Mouse (Mus musculus) brain, embryonic 18.5 days (tissue): ENCODE data around the gene Thap4.
"Not testable (repeated sequence)": the region's sequence is repeated elsewhere in the genome, so short reads cannot be mapped to it uniquely, and the experiment has no call there.

Experiments
- DNase-seq: peaks from one replicate; pipeline ENCODE4 v3.0.0-alpha.2; 2012; ENCODE audit warnings: low read depth, low spot score

Thap4 gene

DNA sequence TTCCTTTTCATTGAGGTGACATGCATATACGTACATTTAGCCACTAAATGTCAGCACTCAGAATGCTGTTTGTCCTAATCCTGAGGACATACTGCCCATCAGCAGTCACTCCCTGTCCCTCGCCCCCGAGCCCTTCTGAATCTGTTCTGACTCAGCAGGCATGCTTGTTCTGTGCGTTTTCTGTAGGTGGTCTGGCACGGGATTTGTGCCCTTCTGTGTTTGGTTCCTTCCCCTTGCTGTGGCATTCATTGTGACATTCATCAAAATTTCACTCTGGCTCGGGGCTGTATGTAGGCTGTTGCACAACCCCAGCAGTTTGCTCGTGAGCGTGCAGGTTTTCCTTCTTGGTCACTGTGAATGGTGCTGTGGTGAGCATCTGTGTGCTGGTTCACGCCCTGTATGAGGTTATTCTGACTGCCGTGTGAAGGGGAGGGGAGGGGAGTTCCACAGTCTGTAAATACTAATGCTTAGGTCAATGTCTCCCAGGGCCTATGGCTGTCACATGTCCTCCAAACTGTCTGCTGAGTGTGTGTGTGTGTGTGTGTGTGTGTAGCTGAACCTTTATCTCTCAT lies 62.8 kb downstream of the Thap4 start:
- no peak for DNase-seq

DNA sequence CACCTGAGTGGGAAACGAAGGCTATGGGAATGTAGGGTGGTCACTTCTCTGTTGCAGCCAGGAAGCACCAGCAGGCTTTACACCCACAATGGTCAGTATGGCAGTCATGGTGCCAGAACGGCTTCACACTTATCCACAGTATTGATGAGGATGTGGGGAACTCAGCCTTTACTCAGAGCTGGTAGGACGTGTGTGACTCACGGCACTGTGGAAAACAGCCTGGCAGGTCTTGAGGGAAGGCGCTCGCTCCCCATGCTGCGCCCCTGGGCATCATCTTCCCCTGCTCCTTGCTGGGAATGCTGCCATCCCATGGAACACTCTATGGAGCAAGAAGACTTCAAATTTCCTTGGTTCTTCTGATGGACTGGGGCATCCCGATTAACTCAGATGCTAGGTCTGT lies 63.6 kb downstream of the Thap4 start:
- no peak for DNase-seq

GRCm38 (mm10) chr1:93689901-93690496 lies 64.7 kb downstream of the Thap4 start:
- DNase-seq = no peak

GRCm38 (mm10) chr1:93688154-93688553 lies 66.5 kb downstream of the Thap4 start:
- DNase-seq = no peak

DNA sequence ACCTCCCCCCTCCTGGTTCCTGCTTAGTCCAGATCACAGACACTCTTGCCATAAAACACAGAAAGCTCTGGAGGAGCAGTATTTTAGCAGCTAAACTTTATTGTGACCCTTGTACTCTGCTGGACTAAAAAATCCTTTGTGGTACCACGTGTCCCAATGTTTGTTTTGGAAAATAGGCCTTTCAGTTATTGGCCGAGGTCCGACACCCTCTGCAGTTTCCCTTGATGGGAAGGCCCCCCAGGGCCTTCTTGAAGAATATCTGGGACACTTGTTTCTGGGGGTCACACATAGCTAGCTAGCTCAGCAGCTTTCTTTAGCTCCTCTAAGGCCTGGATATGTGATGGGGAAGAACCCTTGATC lies 67.7 kb downstream of the Thap4 start:
- no peak for DNase-seq

- peak; percentile 58 for DNase-seq
These were observed 68.3 kb downstream of the Thap4 start for GRCm38 (mm10) chr1:93686245-93686960.

DNA sequence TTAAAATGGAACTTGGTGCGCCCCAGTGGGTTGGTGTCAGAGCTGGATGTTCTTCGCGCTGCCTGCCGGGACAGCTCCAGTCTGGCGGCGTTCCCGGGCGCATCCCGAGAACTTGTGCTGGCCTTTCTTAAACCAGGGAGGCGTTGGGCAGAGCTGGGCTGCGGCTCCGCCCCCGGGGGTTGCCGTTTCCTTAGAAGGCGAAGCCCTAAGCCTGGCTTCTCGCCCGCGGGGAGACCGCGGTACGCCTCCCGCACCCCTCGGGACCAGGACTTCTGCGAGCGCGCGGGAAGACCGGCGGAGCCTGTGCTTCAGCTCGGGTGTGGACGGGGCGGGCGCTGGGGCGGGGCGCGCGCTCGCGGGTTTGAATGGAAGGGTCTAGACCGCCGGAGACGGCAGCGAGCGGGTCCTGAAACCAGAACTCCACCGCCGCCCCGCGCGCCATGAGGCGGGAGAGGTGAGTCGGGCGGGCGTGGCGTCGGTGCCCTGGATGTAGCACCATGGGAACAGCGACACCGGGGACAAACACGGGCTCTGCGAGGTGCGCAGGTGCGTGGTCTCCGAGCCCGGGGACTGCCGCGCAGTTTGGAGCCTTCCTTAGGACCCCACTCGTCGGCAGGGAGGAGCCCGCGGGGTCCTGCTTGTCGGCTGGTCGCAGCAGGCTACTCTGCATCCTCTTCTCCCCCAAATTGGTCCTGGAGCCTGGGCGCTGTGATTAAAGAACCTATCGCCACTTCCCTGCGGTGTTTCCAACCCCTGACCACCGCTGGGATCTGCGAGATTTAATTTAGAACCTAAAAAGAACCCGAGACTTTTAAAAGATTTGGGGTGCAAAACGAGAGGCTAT lies 69.0 kb downstream of the Thap4 start, which contains the start of gene Bok:
Bok (plus strand) TSS at position 260 of the 844 bp plus-strand sequence.
- no peak for DNase-seq

DNA sequence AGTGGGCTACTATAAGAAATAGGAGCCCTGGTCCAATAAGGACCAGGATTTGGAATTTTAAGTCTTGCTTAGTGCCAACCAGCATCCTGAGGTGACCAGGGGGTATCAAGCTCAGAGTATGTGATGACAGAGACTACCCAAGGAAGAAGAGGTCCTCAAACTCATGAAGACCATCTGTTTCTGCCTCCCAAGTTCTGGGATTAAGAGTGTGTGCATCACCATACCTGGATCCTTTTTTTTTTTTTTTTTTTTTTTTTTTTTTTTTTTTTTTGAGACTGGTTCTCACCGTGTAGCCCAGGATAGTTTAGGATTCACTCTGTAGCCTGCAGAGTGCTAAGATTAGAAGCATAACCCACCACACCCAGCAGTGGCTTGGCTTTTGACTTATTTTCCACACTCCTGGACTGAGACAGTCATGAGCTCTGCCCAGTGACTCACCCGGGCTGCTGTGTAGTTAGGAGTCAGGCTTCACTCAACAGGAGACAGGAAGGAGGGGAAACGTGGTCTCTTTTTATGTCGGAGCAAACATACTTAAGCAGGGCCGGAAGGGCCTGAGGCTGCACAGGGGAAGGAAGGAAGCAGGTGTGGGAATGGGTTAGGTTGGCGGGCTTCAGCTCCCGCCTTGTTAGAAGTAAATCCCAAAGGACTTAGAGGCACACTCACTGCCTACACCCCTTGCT lies 74.6 kb downstream of the Thap4 start:
- DNase-seq = no peak

- no peak for DNase-seq
These were observed 76.3 kb downstream of the Thap4 start for GRCm38 (mm10) chr1:93678386-93678785.

DNA sequence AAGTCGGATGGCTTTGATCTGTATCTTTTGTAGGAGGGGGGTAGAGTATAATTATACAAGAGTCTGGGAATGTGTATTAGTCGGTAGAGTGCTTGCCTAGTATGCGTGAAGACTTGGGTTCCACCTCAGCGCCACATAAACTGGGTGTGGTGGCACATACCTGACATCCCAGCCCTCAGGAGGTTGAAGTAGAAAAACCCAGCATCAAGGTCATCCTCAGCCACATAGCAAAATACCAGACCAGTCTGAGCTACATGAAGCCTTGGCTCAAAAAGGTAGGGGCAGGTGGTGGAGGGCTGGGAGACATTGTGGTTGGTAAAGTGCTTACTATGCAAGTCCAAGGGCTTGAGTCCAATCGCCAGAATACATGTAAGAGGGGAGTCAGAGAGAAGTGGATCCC lies 82.0 kb downstream of the Thap4 start:
- DNase-seq = no peak

GRCm38 (mm10) chr1:93669941-93670340 lies 84.7 kb downstream of the Thap4 start:
- DNase-seq = no peak

DNA sequence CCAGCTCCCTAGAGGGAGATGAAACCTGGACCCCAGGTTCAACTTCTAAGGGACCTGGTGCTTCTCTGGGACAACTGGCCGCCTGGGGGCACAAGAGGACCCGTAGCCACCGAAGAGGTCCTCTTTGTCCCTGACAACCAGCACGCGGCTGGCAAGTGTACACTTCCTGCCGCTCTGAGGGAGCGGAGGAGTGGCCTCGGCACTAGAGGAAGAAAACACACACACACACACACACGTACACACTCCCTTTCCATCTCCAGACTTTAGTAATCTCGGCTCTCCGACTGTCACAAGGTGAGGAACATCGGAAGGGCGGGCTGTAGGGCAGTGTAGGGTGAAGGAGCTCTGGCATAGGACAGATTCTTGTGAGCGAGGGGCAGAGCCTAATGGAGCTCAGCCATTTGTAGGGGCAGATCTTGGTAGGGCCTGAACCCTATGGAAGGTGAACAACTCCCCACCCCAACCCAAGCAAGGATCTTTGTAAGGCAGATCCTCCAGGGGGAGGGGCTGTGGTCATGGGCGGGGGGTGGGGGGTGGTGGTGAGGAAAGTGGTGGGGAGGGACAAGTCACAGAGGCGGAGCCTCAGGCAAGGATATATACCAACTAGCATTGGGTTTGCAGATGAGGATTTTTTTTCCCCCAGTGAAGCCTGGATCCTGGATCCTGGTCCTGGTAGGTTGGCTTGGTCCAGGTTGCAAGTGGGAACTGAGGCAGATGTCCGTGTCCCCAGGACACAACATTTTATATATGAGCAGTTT lies 85.7 kb downstream of the Thap4 start:
- DNase-seq = no peak

GRCm38 (mm10) chr1:93667760-93668400 lies 86.8 kb downstream of the Thap4 start:
- DNase-seq = no peak

GRCm38 (mm10) chr1:93658559-93658958 lies 96.1 kb downstream of the Thap4 start, which contains the start of gene Stk25:
Stk25 (minus strand) TSS chr1:93658659.
- not testable (repeated sequence) for DNase-seq

GRCm38 (mm10) chr1:93657025-93657360 lies 97.7 kb downstream of the Thap4 start:
- DNase-seq = no peak

- DNase-seq = no peak
These were observed 98.2 kb downstream of the Thap4 start for GRCm38 (mm10) chr1:93656325-93657024.

GRCm38 (mm10) chr1:93654798-93655197 lies 99.9 kb downstream of the Thap4 start:
- DNase-seq = no peak

DNA sequence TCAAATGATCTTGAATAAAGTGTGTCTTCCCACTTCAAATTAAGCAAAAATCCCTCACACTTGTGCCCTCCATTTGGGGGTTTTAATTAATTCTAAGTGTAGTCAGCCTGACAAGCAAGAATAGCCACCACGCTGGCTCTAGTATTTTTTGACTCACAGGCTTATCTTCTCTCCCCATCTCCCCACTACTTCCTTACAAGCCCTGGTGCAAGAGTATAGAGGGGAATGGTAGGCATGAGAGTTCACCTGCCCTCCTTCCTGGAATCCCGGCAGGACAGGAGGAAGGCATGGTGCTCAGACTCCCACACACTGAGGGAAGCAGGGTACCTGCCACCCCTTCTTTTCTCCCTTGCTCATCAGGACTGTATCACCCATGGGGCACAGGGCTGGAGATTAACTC lies 100.4 kb downstream of the Thap4 start:
- DNase-seq = no peak
